Mouse (Mus musculus) olfactory bulb, adult 2 months (tissue): ENCODE measurements at regions not wholly inside any gene's neighbourhood (a gene's known extent, or its start where the extent isn't known, plus 50 kb on each side); places are given as distances from the start of the nearest gene placed in this dataset.

Experiments used
- CTCF ChIP-seq: fragments of 200-500 bp; IDR thresholded peaks from 2 replicates; pipeline ENCODE4 v1.5.1; 2012; ENCODE audit warnings: low read depth, mild to moderate bottlenecking, low read length, moderate library complexity; ENCODE audit not compliant: insufficient read depth
- POLR2A ChIP-seq: fragments of 200-500 bp; IDR thresholded peaks from 2 replicates; pipeline ENCODE4 v1.6.1; 2012; ENCODE audit warnings: mild to moderate bottlenecking, low read depth, low read length, moderate library complexity; ENCODE audit not compliant: insufficient read depth

- TF ChIP-seq POLR2A (no peak), CTCF (no peak)
Measured at GRCm38 (mm10) chr10:96351320-96351719, 214.9 kb downstream of the Gm5426 start.
